Mouse (Mus musculus): Measurements from ENCODE around the gene Usp36. TPM values are rescaled to one million over a fixed set of nuclear protein-coding genes. Genes with fewer than 3 reads are reported as not detected.
"Not testable (repeated sequence)": the region's sequence is repeated elsewhere in the genome, so short reads cannot be mapped to it uniquely, and the experiment has no call there.

The Usp36 gene
- total RNA-seq (2022): 10 to 100 TPM; 13.2 to 14.5 (median 13.9) TPM

GRCm38 (mm10) chr11:118289999-118290889, at the start of gene Usp36:
Gene Usp36, minus strand, starts transcription at chr11:118290244.
- DNase-seq (ENCODE audit: low spot score): peak; percentile 100

- no peak for DNase-seq (ENCODE audit: low spot score)
Observed at GRCm38 (mm10) chr11:118337491-118338168, 47.6 kb upstream of the Usp36 start.

- DNase-seq (ENCODE audit: low spot score): no peak
Observed at GRCm38 (mm10) chr11:118333431-118333830, 43.4 kb upstream of the Usp36 start.

- peak; percentile 60 for DNase-seq (ENCODE audit: low spot score)
Observed at GRCm38 (mm10) chr11:118332376-118332775, 42.3 kb upstream of the Usp36 start.

- DNase-seq (ENCODE audit: low spot score): no peak
Observed at GRCm38 (mm10) chr11:118330777-118331176, 40.7 kb upstream of the Usp36 start.

- DNase-seq (ENCODE audit: low spot score): no peak
Observed at GRCm38 (mm10) chr11:118330361-118330760, 40.3 kb upstream of the Usp36 start.

- no peak for DNase-seq (ENCODE audit: low spot score)
Observed at GRCm38 (mm10) chr11:118328947-118329346, 38.9 kb upstream of the Usp36 start.

- DNase-seq (ENCODE audit: low spot score): no peak
Observed at GRCm38 (mm10) chr11:118328511-118328910, 38.5 kb upstream of the Usp36 start.

- peak; percentile 82 for DNase-seq (ENCODE audit: low spot score)
Observed at GRCm38 (mm10) chr11:118326991-118327971, 37.2 kb upstream of the Usp36 start.

- no peak for DNase-seq (ENCODE audit: low spot score)
Observed at GRCm38 (mm10) chr11:118326491-118326890, 36.4 kb upstream of the Usp36 start.

- no peak for DNase-seq (ENCODE audit: low spot score)
Observed at GRCm38 (mm10) chr11:118324541-118324940, 34.5 kb upstream of the Usp36 start.

GRCm38 (mm10) chr11:118323974-118324373, 33.9 kb upstream of the Usp36 start:
- no peak for DNase-seq (ENCODE audit: low spot score)

- no peak for DNase-seq (ENCODE audit: low spot score)
Observed at GRCm38 (mm10) chr11:118322647-118323046, 32.6 kb upstream of the Usp36 start.

GRCm38 (mm10) chr11:118321971-118322370, 31.9 kb upstream of the Usp36 start:
- no peak for DNase-seq (ENCODE audit: low spot score)

- no peak for DNase-seq (ENCODE audit: low spot score)
Observed at GRCm38 (mm10) chr11:118321500-118321899, 31.5 kb upstream of the Usp36 start.

- DNase-seq (ENCODE audit: low spot score): no peak
Observed at GRCm38 (mm10) chr11:118318678-118319077, 28.6 kb upstream of the Usp36 start.

GRCm38 (mm10) chr11:118317129-118317528, 27.1 kb upstream of the Usp36 start:
- peak; percentile 61 for DNase-seq (ENCODE audit: low spot score)

- DNase-seq (ENCODE audit: low spot score): no peak
Observed at GRCm38 (mm10) chr11:118316231-118316806, 26.3 kb upstream of the Usp36 start.

GRCm38 (mm10) chr11:118312132-118312723, 22.2 kb upstream of the Usp36 start:
- no peak for DNase-seq (ENCODE audit: low spot score)

GRCm38 (mm10) chr11:118307962-118308361, 17.9 kb upstream of the Usp36 start:
- DNase-seq (ENCODE audit: low spot score): not testable (repeated sequence)

- not testable (repeated sequence) for DNase-seq (ENCODE audit: low spot score)
Observed at GRCm38 (mm10) chr11:118303959-118304358, 13.9 kb upstream of the Usp36 start.
